Mouse (Mus musculus) testis, adult 2 months (tissue): ENCODE measurements around the gene Sin3b.

Experiments used
- CTCF ChIP-seq: fragments of 200-500 bp; IDR thresholded peaks from 2 replicates; pipeline ENCODE4 v1.5.1; 2012; ENCODE audit warnings: low read depth, mild to moderate bottlenecking, inconsistent platforms, low read length, moderate library complexity; ENCODE audit not compliant: control insufficient read depth, insufficient read depth, insufficient replicate concordance
- POLR2A ChIP-seq: fragments of 200-500 bp; IDR thresholded peaks from 2 replicates; pipeline ENCODE4 v1.6.1; 2012; ENCODE audit warnings: low read depth, mild to moderate bottlenecking, inconsistent platforms, low read length, moderate library complexity; ENCODE audit not compliant: control insufficient read depth

DNA sequence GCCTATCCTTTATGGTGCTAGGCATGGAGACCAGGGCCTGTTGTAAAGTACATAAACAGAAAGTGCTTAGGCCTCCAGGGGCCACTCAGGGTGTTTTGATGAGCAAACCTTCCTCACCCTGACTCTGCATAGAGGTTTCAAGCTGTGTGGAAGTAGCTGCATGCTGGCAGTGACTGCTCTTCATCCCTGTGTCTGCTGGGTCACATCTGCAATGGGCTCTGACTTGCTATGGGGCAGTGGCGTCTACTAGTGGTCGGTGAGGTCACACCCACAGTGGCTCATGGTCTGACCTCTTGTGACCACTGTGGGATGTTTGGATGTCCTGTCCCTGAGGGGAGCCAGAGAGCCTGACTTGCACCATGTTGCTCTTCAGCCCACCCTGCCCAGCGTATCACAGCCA, 28.0 kb downstream of the Sin3b start:
- TF ChIP-seq POLR2A, result no peak
- TF ChIP-seq CTCF, result no peak
